Comparison of ENCODE assay signal across 9 mouse cellular contexts in genomic region chr10:41937176-41937575, GRCm38 (mm10).
DNase-seq lines count a peak whose midpoint lies in the region; ATAC-seq and TF ChIP-seq lines count a peak whose summit lies in the region.
"Had no signal": no experiment of that assay in that cellular context is flagged by ENCODE, and none has a peak within 500 bp of the region (broad histone marks: within the 10 kb centered on the region; RNA-seq: fewer than 3 reads in every experiment).

No protein-coding gene starts in this region.

- no peak for TF ChIP-seq CTCF in midbrain, postnatal 0 days (IDR thresholded peaks at IDR 0.05)

- 63% methylated on average over 4 of the region's 4 CpGs for WGBS in midbrain, postnatal 0 days
- 67% methylated on average over 4 of the region's 4 CpGs for WGBS in midbrain, embryonic 11.5 days
- WGBS in midbrain, embryonic 16.5 days, result 58% methylated on average over 4 of the region's 4 CpGs

- peak; percentile 11 for DNase-seq in adrenal gland, adult 2 months
- DNase-seq in adrenal gland, postnatal 10 days, result no peak
- DNase-seq in midbrain, postnatal 0 days (ENCODE audit: low spot score), result peak; percentile 12
- DNase-seq in midbrain, embryonic 11.5 days (ENCODE audit: low spot score, missing footprints), result no peak
- peak; percentile 31 for DNase-seq in kidney, postnatal 10 days
- peak; percentile 58 for DNase-seq in thymus, postnatal 14 days
- no peak for DNase-seq in urinary bladder, adult 18-20 months (ENCODE audit: low spot score in 2 of 2)

- no peak overlapping the region for H3K9ac ChIP-seq in midbrain, postnatal 0 days (replicated peaks; ENCODE audit: low read length, poor library complexity, severe bottlenecking)
- H3K9ac ChIP-seq in midbrain, embryonic 11.5 days (ENCODE audit: low read length), result no peak overlapping the region
- H3K9ac ChIP-seq in midbrain, embryonic 16.5 days (ENCODE audit: low read depth, low read length), result no peak overlapping the region
- H3K9ac ChIP-seq: hindbrain, embryonic 14.5 days had no signal

- H3K4me1 ChIP-seq in midbrain, postnatal 0 days (ENCODE audit: insufficient read depth, low read length), result peaks cover 2% of the 10 kb centered on the region; the same call in 1 of the 2 replicates
- H3K4me1 ChIP-seq in midbrain, embryonic 11.5 days (ENCODE audit: control insufficient read depth, insufficient read depth, low read length), result peaks cover 12% of the 10 kb centered on the region
- H3K4me1 ChIP-seq in midbrain, embryonic 16.5 days (ENCODE audit: control insufficient read depth, insufficient read depth, low read length), result peaks cover 9% of the 10 kb centered on the region

- no peak overlapping the region for H3K4me2 ChIP-seq in midbrain, postnatal 0 days (ENCODE audit: low read depth, low read length, poor library complexity, severe bottlenecking)
- H3K4me2 ChIP-seq in midbrain, embryonic 11.5 days, result no peak overlapping the region
- no peak overlapping the region for H3K4me2 ChIP-seq in midbrain, embryonic 16.5 days (ENCODE audit: low read length)
- H3K4me2 ChIP-seq: hindbrain, embryonic 14.5 days had no signal

- ATAC-seq in midbrain, postnatal 0 days (ENCODE audit: low FRiP score), result no peak
- no peak for ATAC-seq in midbrain, embryonic 11.5 days (ENCODE audit: low FRiP score)
- ATAC-seq in midbrain, embryonic 16.5 days, result no peak

- H3K4me3 ChIP-seq in midbrain, postnatal 0 days (ENCODE audit: low read depth, low read length), result no peak overlapping the region
- no peak overlapping the region for H3K4me3 ChIP-seq in midbrain, embryonic 11.5 days (ENCODE audit: low read depth, low read length)
- H3K4me3 ChIP-seq in midbrain, embryonic 16.5 days (ENCODE audit: low read depth, low read length), result no peak overlapping the region

- no peaks in the 10 kb centered on the region for H3K9me3 ChIP-seq in midbrain, postnatal 0 days (ENCODE audit: low read length)
- no peaks in the 10 kb centered on the region for H3K9me3 ChIP-seq in midbrain, embryonic 11.5 days (ENCODE audit: control insufficient read depth, low read length)
- H3K9me3 ChIP-seq in midbrain, embryonic 16.5 days (replicated peaks; ENCODE audit: control insufficient read depth, low read length, poor library complexity, severe bottlenecking), result no peaks in the 10 kb centered on the region

- H3K36me3 ChIP-seq in midbrain, postnatal 0 days (ENCODE audit: insufficient read depth, low read length), result peaks cover 5% of the 10 kb centered on the region; the same call in 1 of the 2 replicates
- no peaks in the 10 kb centered on the region for H3K36me3 ChIP-seq in midbrain, embryonic 11.5 days (ENCODE audit: control insufficient read depth, insufficient read depth, low read length)
- H3K36me3 ChIP-seq in midbrain, embryonic 16.5 days (ENCODE audit: control insufficient read depth, insufficient read depth, low read length), result no peaks in the 10 kb centered on the region

- no peak overlapping the region for H3K27ac ChIP-seq in midbrain, postnatal 0 days (ENCODE audit: low read depth, low read length)
- H3K27ac ChIP-seq in midbrain, embryonic 11.5 days (ENCODE audit: low read depth, low read length), result no peak overlapping the region
- H3K27ac ChIP-seq in midbrain, embryonic 16.5 days (ENCODE audit: low read length), result no peak overlapping the region
- H3K27ac ChIP-seq: hindbrain, embryonic 14.5 days had no signal

- no peaks in the 10 kb centered on the region for H3K27me3 ChIP-seq in midbrain, postnatal 0 days (ENCODE audit: insufficient read depth, low read length)
- H3K27me3 ChIP-seq in midbrain, embryonic 11.5 days (ENCODE audit: control insufficient read depth, insufficient read depth, low read length), result no peaks in the 10 kb centered on the region
- no peaks in the 10 kb centered on the region for H3K27me3 ChIP-seq in midbrain, embryonic 16.5 days (ENCODE audit: control insufficient read depth, insufficient read depth, low read depth, low read length)

Comparison
In these comparisons a context has a peak if more than half of its experiments do, and no peak if none do; other contexts are left out.
1. DNase-seq: peak in adrenal gland, adult 2 months (single experiment), midbrain, postnatal 0 days (single experiment), kidney, postnatal 10 days (single experiment) and thymus, postnatal 14 days (single experiment); none in adrenal gland, postnatal 10 days (single experiment), midbrain, embryonic 11.5 days (single experiment) and urinary bladder, adult 18-20 months (0 of 2).